ENCODE assay signal across 8 mouse cellular contexts in genomic region chr5:149439531-149440179, GRCm38 (mm10). TPM values are rescaled to one million over a fixed set of nuclear protein-coding genes. Genes with fewer than 3 reads are reported as not detected.
DNase-seq lines count a peak whose midpoint lies in the region; ATAC-seq and TF ChIP-seq lines count a peak whose summit lies in the region.

Gene Tex26, plus strand, starts transcription at chr5:149439660.

- peak; percentile 71; the same call in 1 of the 2 replicates for TF ChIP-seq POLR2A in testis, adult 2 months (IDR thresholded peaks at IDR 0.05; ENCODE audit: control insufficient read depth, low read depth, low read length)

- peak within 1 kb of the TSS; percentile 50 for H3K4me3 ChIP-seq in intestine, embryonic 16.5 days (ENCODE audit: low read length)
- H3K4me3 ChIP-seq in midbrain, postnatal 0 days (ENCODE audit: low read depth, low read length), result peak within 1 kb of the TSS; percentile 32
- H3K4me3 ChIP-seq in testis, adult 2 months (ENCODE audit: control insufficient read depth, low read depth, low read length), result peak within 1 kb of the TSS; percentile 87

- peak within 1 kb of the TSS; percentile 86 for H3K4me2 ChIP-seq in intestine, embryonic 16.5 days (ENCODE audit: low read depth, low read length)
- H3K4me2 ChIP-seq in midbrain, postnatal 0 days (ENCODE audit: low read depth, low read length, poor library complexity, severe bottlenecking), result peak within 1 kb of the TSS; percentile 71

- peak; percentile 90 for ATAC-seq in intestine, embryonic 16.5 days
- ATAC-seq in midbrain, postnatal 0 days (ENCODE audit: low FRiP score), result peak; percentile 88

- TF ChIP-seq CTCF in midbrain, postnatal 0 days (IDR thresholded peaks at IDR 0.05), result 0 out of 2 replicates have a peak, but pooled peaks have one; percentile 13
- no peak for TF ChIP-seq CTCF in testis, adult 2 months (IDR thresholded peaks at IDR 0.05; ENCODE audit: control insufficient read depth, insufficient read depth, insufficient replicate concordance, low read depth, low read length)

- DNase-seq in 3T3-L1 (ENCODE audit: low read depth, low spot score), result peak; percentile 77
- DNase-seq in adrenal gland, adult 8-10 months, result peak; percentile 39
- peak; percentile 89 for DNase-seq in embryo, embryonic 9.5 days (ENCODE audit: extremely low spot score)
- DNase-seq in heart, adult 11 months, result peak; percentile 92
- peak; percentile 81 for DNase-seq in liver
- DNase-seq in midbrain, postnatal 0 days (ENCODE audit: low spot score), result peak; percentile 93

- WGBS in intestine, embryonic 16.5 days, result under 1% methylated on average over 25 of the region's 25 CpGs
- WGBS in midbrain, postnatal 0 days, result under 1% methylated on average over 25 of the region's 25 CpGs

- H3K4me1 ChIP-seq in intestine, embryonic 16.5 days (ENCODE audit: control insufficient read depth, insufficient read depth, low read length), result peaks cover 7% of the 10 kb centered on the region
- peaks cover 11% of the 10 kb centered on the region for H3K4me1 ChIP-seq in midbrain, postnatal 0 days (ENCODE audit: insufficient read depth, low read length)
- H3K4me1 ChIP-seq in testis, adult 2 months (ENCODE audit: control insufficient read depth, insufficient read depth, low read length), result no peaks in the 10 kb centered on the region; the same call in 1 of the 2 replicates

- H3K27me3 ChIP-seq in intestine, embryonic 16.5 days (replicated peaks; ENCODE audit: control insufficient read depth, insufficient read depth, low read length), result no peaks in the 10 kb centered on the region
- H3K27me3 ChIP-seq in midbrain, postnatal 0 days (ENCODE audit: insufficient read depth, low read length), result no peaks in the 10 kb centered on the region
- peaks cover 3% of the 10 kb centered on the region; the same call in 1 of the 2 replicates for H3K27me3 ChIP-seq in testis, adult 2 months (ENCODE audit: control insufficient read depth, insufficient read depth, low read length)

- no peaks in the 10 kb centered on the region for H3K36me3 ChIP-seq in intestine, embryonic 16.5 days (ENCODE audit: control insufficient read depth, insufficient read depth, low read length)
- no peaks in the 10 kb centered on the region for H3K36me3 ChIP-seq in midbrain, postnatal 0 days (ENCODE audit: insufficient read depth, low read length)
- no peaks in the 10 kb centered on the region for H3K36me3 ChIP-seq in testis, adult 2 months (ENCODE audit: control insufficient read depth, insufficient read depth, low read length)

- H3K27ac ChIP-seq in intestine, embryonic 16.5 days (ENCODE audit: low read length), result peak within 1 kb of the TSS; percentile 90
- peak within 1 kb of the TSS; percentile 89 for H3K27ac ChIP-seq in midbrain, postnatal 0 days (ENCODE audit: low read depth, low read length)
- H3K27ac ChIP-seq in testis, adult 2 months (ENCODE audit: control insufficient read depth, insufficient read depth, low read depth, low read length), result peak within 1 kb of the TSS; percentile 19; the same call in 1 of the 2 replicates

- no peaks in the 10 kb centered on the region for H3K9me3 ChIP-seq in intestine, embryonic 16.5 days (ENCODE audit: control insufficient read depth, low read length)
- H3K9me3 ChIP-seq in midbrain, postnatal 0 days (ENCODE audit: low read length), result no peaks in the 10 kb centered on the region

- H3K9ac ChIP-seq in intestine, embryonic 16.5 days (ENCODE audit: low read depth, low read length), result peak within 1 kb of the TSS; percentile 55
- H3K9ac ChIP-seq in midbrain, postnatal 0 days (replicated peaks; ENCODE audit: low read length, poor library complexity, severe bottlenecking), result peak within 1 kb of the TSS; percentile 70

RNA-seq across cellular contexts. Expression of gene Tex26, which starts in this region (rescaled TPM):
- not detected for total RNA-seq in adrenal gland, adult 8-10 months (2022)
- 0.38 and 0.39 TPM in 2 replicates for polyA plus RNA-seq in intestine, embryonic 16.5 days (2015; fragmentation: Nextera tagmentation; extraction: Ambion mirVana)
- 0.76 and 1.9 TPM in 2 replicates for total RNA-seq in midbrain, postnatal 0 days (2014; rRNA removed)
- 1.3 and 1.4 TPM in 2 replicates for polyA plus RNA-seq in midbrain, postnatal 0 days (2015; fragmentation: Nextera tagmentation; extraction: Ambion mirVana)
- polyA plus RNA-seq in testis, adult 2 months (2012; rRNA removed), result 30.1 and 35.9 TPM in 2 replicates

Comparison
In these comparisons a context has a peak if more than half of its experiments do, and no peak if none do; other contexts are left out.
1. Peak in every context shown above with its lines: DNase-seq, ATAC-seq, H3K4me3 ChIP-seq and H3K27ac ChIP-seq.
2. RNA of gene Tex26 (polyA plus RNA-seq): 30.1 to 35.9 TPM in testis, adult 2 months; 1.3 to 1.4 TPM in midbrain, postnatal 0 days and 0.38 to 0.39 TPM in intestine, embryonic 16.5 days; every median in the first group is over 10 times any median in the second.
3. Peak in DNase-seq in adrenal gland, adult 8-10 months; RNA of the gene not detected or under 1 TPM.
4. Peak in ATAC-seq, H3K4me3 ChIP-seq, H3K27ac ChIP-seq, H3K9ac ChIP-seq and H3K4me2 ChIP-seq in intestine, embryonic 16.5 days; RNA of the gene not detected or under 1 TPM.
5. DNase-seq: peak in every context shown above with its lines; median percentile 93 in midbrain, postnatal 0 days; 92 in heart, adult 11 months; 89 in embryo, embryonic 9.5 days; 81 in liver; 77 in 3T3-L1; 39 in adrenal gland, adult 8-10 months.
6. H3K27ac ChIP-seq: peak in every context shown above with its lines; median percentile 90 in intestine, embryonic 16.5 days; 89 in midbrain, postnatal 0 days; 19 in testis, adult 2 months.
7. H3K4me3 ChIP-seq: peak in every context shown above with its lines; median percentile 87 in testis, adult 2 months; 50 in intestine, embryonic 16.5 days; 32 in midbrain, postnatal 0 days.